Mouse (Mus musculus): ENCODE measurements at regions not wholly inside any gene's neighbourhood (a gene's known extent, or its start where the extent isn't known, plus 50 kb on each side); places are given as distances from the start of the nearest gene placed in this dataset.

GRCm38 (mm10) chr11:34975771-34976302, 142.4 kb upstream of the Spdl1 start:
- peak; percentile 50 to 62 for DNase-seq

DNA sequence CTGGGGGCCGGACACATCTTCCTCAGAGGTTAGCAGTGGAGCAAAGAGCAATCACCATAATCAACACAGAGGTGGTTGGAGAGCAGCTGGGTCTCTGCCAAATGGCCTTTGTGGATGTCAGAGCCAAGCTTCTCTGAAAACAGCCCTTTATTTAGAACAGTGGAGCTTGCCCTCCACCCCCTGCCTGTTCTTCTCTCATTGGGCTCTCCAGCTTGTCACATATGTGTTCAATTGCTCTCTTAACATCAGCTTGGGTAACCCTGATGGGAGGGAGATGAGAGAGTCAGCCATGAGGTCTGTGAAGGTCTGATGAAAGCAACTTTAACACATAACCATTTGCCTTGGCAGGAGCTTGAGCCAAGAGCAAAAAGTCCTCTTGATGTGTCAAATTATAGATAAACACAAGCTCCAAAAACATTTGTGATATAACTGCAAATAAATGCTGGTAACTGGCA, 140.1 kb upstream of the Spdl1 start:
- peak; percentile 11 to 51 for DNase-seq

GRCm38 (mm10) chr11:34973012-34973411, 139.6 kb upstream of the Spdl1 start:
- DNase-seq: no peak

DNA sequence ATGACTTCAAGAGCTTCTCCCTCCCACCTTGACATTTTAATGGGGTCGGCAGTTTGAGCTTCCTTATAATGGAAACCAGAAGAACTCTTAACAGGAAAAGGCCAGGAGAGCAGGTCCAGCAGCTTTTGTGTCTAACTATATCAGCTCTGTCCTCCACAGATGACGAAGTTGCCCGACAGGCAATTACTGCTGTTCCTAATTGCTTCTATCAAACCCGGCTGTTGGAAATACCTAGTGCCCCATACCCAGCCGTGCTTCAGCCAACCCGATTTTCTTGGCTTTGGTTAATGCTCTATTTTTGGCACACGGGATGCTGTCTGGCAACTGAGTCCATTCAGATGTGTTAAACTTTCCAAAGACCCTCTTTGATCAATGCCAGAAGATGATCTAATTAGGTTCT, 125.8 kb upstream of the Spdl1 start:
- no peak for DNase-seq

DNA sequence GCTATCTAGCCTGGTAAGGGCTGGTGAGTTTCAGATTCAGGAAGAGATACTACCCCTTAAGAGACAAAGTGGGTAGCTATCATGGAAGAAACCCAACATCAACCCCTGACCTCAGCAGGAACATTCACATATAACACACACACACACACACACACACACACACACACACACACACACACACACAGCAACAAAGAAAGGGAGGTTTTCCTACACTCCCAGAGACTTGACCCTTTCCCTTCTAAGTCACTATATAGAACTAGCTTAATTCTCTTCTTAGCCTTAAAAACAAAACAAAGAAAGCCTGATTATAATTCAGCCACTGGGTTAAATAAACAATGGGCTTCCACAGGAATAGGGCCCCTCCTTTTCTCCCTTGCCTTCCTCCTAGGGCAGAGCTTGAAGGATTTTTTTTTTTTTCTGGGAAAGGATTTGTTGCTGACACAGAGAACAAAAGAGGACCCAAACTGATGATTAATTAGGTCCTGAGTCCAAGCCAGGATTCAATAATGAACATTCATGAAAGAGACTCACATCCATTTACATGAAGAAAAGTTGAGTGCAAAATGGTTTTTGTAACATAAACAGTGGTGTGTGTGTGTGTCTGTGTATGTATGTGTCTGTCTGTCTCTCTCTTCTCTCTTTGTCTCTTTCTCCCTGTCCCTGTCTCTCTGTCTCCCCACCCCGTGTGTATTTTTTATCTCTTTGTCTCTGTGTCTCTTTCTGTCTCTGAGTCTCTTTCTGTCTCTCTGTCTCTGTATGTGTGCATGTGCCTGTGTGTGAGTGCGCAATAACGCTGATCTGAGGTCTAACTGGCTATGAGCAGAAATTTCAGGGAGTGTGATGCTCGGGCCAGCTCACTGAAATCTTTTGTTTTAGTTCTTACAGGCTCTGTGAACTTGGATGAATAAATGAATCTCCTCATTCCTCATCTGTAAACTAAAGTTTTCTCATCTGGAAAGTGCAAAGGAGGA, 108.3 kb upstream of the Spdl1 start:
- DNase-seq: peak; percentile 2 to 31

- DNase-seq: no peak
Observed at GRCm38 (mm10) chr11:34940151-34940550, 106.7 kb upstream of the Spdl1 start.

DNA sequence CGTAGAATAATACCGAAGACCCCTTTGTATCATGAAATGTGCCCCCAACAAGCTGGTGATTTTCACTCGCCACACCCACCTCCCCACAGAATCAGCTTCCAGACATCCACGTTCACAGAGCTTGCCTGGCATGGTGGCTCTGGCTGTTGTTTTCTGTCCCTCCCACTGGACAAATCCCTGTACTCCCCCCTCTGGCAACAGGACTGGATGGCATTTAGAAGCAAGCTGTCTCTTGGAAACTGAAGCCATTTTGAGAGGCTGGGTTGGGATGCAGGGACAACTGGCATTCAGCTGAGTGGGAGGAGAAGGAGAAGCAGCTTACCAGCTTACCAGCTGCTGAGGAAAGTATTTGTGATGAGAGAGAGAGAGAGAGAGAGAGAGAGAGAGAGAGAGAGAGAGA, 105.6 kb upstream of the Spdl1 start:
- DNase-seq: no peak

GRCm38 (mm10) chr11:34932191-34932590, 98.8 kb upstream of the Spdl1 start:
- no peak for DNase-seq

GRCm38 (mm10) chr11:34917175-34917574, 83.7 kb upstream of the Spdl1 start:
- no peak for DNase-seq

GRCm38 (mm10) chr11:34909841-34910240, 76.4 kb upstream of the Spdl1 start:
- no peak for DNase-seq

- no peak for DNase-seq
Observed at GRCm38 (mm10) chr11:34904271-34904670, 70.8 kb upstream of the Spdl1 start.

GRCm38 (mm10) chr11:34899400-34899799, 66.0 kb upstream of the Spdl1 start:
- DNase-seq: peak in 1 of 2 experiments; percentile 5

GRCm38 (mm10) chr11:34895624-34896023, 62.2 kb upstream of the Spdl1 start:
- no peak for DNase-seq

DNA sequence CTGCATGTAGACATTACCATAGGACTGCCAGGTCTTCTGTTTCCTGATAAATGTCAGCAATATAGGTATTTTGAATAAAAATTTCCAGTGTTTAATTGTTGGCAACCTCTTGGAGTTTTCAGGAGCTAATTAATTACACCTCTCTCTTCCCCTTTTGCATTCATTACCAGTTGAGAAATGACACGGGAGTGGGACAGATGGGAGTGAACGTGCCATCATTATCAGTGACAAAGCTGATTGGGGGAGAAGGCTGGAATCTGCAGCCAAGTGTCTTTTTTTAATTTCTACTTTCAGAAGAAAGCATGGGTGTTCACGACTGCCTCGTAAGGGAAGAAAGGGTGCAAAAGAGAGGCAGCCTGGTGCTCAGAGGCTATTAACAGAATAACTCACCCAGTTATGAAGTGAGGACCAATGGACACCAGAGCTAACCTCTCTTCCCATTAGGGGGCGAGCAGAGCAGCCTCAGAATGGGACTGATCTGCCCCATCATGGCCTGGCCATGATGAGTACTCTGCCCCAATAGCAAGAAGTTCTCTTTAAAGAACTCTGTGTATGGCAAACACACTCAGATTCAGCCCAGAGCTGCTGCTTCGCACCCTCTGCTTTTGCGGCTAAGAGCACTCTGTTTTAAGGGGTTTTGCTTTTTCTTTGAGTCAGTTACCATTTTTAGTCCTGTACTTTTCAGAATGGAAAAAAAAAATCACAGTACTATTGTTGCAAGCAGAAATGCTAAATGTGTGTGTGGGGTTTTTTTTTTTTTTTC, 55.1 kb upstream of the Spdl1 start:
- no peak for DNase-seq

- DNase-seq: no peak
Observed at GRCm38 (mm10) chr11:34887587-34887986, 54.1 kb upstream of the Spdl1 start.
